Mouse (Mus musculus) heart, embryonic 11.5 days (tissue): ENCODE measurements around the gene Cpm. TPM values are rescaled to one million over a fixed set of nuclear protein-coding genes. Genes with fewer than 3 reads are reported as not detected.

Experiments used
- ATAC-seq: fragments of 200-750 bp; cut with Nextera tagmentation; replicated peaks from 2 replicates; pipeline ENCODE4 v1.8.0; 2017; ENCODE audit warnings: moderate library complexity; ENCODE audit not compliant: insufficient number of reproducible peaks, low FRiP score, low TSS enrichment
- H3K27ac ChIP-seq: fragments of 300-500 bp; sonication (generic); 2 replicates; pipeline ENCODE4 v1.5.1; 2014; ENCODE audit warnings: mild to moderate bottlenecking, low read depth, low read length
- H3K27me3 ChIP-seq: fragments of 300-500 bp; sonication (generic); 2 replicates; pipeline ENCODE4 v1.6.1; 2014; ENCODE audit warnings: mild to moderate bottlenecking, low read length, mixed read lengths; ENCODE audit not compliant: control insufficient read depth, insufficient read depth
- H3K36me3 ChIP-seq: fragments of 300-500 bp; sonication (generic); 2 replicates; pipeline ENCODE4 v1.6.1; 2014; ENCODE audit warnings: mild to moderate bottlenecking, low read length, moderate library complexity, mixed read lengths; ENCODE audit not compliant: control insufficient read depth, insufficient read depth
- H3K4me1 ChIP-seq: fragments of 300-500 bp; sonication (generic); 2 replicates; pipeline ENCODE4 v1.6.1; 2014; ENCODE audit warnings: low read length; ENCODE audit not compliant: control insufficient read depth, insufficient read depth
- H3K4me2 ChIP-seq: fragments of 300-500 bp; sonication (generic); 2 replicates; pipeline ENCODE4 v1.6.1; 2014; ENCODE audit warnings: mild to moderate bottlenecking, moderate library complexity
- H3K4me3 ChIP-seq: fragments of 300-500 bp; sonication (generic); 2 replicates; pipeline ENCODE4 v1.5.1; 2014; ENCODE audit warnings: low read depth, low read length
- H3K9ac ChIP-seq: fragments of 300-500 bp; sonication (generic); 2 replicates; pipeline ENCODE4 v1.6.1; 2014; ENCODE audit warnings: mild to moderate bottlenecking, low read depth, low read length, moderate library complexity
- H3K9me3 ChIP-seq: fragments of 300-500 bp; sonication (generic); replicated peaks from 2 replicates; pipeline ENCODE4 v1.6.1; 2016; ENCODE audit warnings: low read length; ENCODE audit not compliant: control insufficient read depth
- WGBS: fragments of 180-500 bp; shearing (Covaris S2); extraction: QIAGEN DNeasy Blood & Tissue Kit; methylation state at CpG from one replicate; pipeline ENCODE4 v1.1.7; 2014; ENCODE audit not compliant: insufficient replicate concordance; 5-methylcytosine and 5-hydroxymethylcytosine counted together
- polyA plus RNA-seq: library from polyadenylated mRNA; unstranded; fragments of >200 nt; fragmentation: Nextera tagmentation; extraction: Ambion mirVana; gene quantifications from 2 replicates; pipeline ENCODE4 v1.2.1, GENCODE M21; 2014

Gene Cpm
- polyA plus RNA-seq, 1 experiment from 2014 or later, result 4.1 TPM

- no peak overlapping the region for H3K9ac ChIP-seq
- no peak overlapping the region for H3K27ac ChIP-seq
- no peaks in the 10 kb centered on the region for H3K9me3 ChIP-seq
- H3K27me3 ChIP-seq, result no peaks in the 10 kb centered on the region
- no peak for ATAC-seq
- H3K4me3 ChIP-seq, result no peak overlapping the region
- WGBS, result 79% methylated on average over 4 of the region's 4 CpGs
- no peaks in the 10 kb centered on the region for H3K36me3 ChIP-seq
- H3K4me2 ChIP-seq, result no peak overlapping the region
- H3K4me1 ChIP-seq, result no peaks in the 10 kb centered on the region
Observed at GRCm38 (mm10) chr10:117620530-117620929, 8.8 kb upstream of the Cpm start.

GRCm38 (mm10) chr10:117620934-117621501 is 8.3 kb upstream of the Cpm start:
- H3K4me2 ChIP-seq, result no peak overlapping the region
- H3K9me3 ChIP-seq, result no peaks in the 10 kb centered on the region
- H3K27ac ChIP-seq, result no peak overlapping the region
- no peaks in the 10 kb centered on the region for H3K36me3 ChIP-seq
- WGBS, result 70% methylated on average over 3 of the region's 3 CpGs
- no peak overlapping the region for H3K4me3 ChIP-seq
- no peak for ATAC-seq
- no peaks in the 10 kb centered on the region for H3K27me3 ChIP-seq
- no peak overlapping the region for H3K9ac ChIP-seq
- no peaks in the 10 kb centered on the region for H3K4me1 ChIP-seq

GRCm38 (mm10) chr10:117621616-117622533 is 7.4 kb upstream of the Cpm start:
- 85% methylated on average over 12 of the region's 12 CpGs for WGBS
- Histone ChIP-seq H3K4me3 (no peak overlapping the region), H3K4me1 (no peaks in the 10 kb centered on the region), H3K9me3 (no peaks in the 10 kb centered on the region), H3K27me3 (no peaks in the 10 kb centered on the region; the same call in 1 of the 2 replicates), H3K9ac (no peak overlapping the region), H3K4me2 (no peak overlapping the region), H3K36me3 (no peaks in the 10 kb centered on the region), H3K27ac (no peak overlapping the region)
- ATAC-seq, result no peak

- H3K4me1 ChIP-seq, result no peaks in the 10 kb centered on the region
- H3K4me3 ChIP-seq, result no peak overlapping the region
- H3K9ac ChIP-seq, result no peak overlapping the region
- H3K4me2 ChIP-seq, result no peak overlapping the region
- no peaks in the 10 kb centered on the region for H3K9me3 ChIP-seq
- ATAC-seq, result no peak
- H3K27me3 ChIP-seq, result peaks cover 13% of the 10 kb centered on the region
- H3K27ac ChIP-seq, result no peak overlapping the region
- no peaks in the 10 kb centered on the region for H3K36me3 ChIP-seq
Observed at GRCm38 (mm10) chr10:117623358-117623757, 5.9 kb upstream of the Cpm start.

- Histone ChIP-seq H3K4me1 (peaks cover 4% of the 10 kb centered on the region; the same call in 1 of the 2 replicates), H3K4me2 (no peak overlapping the region), H3K27me3 (peaks cover 21% of the 10 kb centered on the region), H3K36me3 (no peaks in the 10 kb centered on the region), H3K27ac (no peak overlapping the region), H3K9me3 (no peaks in the 10 kb centered on the region), H3K9ac (no peak overlapping the region), H3K4me3 (no peak overlapping the region)
- ATAC-seq, result no peak
- 53% methylated on average over 3 of the region's 3 CpGs for WGBS
Observed at GRCm38 (mm10) chr10:117624222-117624621, 5.1 kb upstream of the Cpm start.

GRCm38 (mm10) chr10:117624655-117625497 is 4.4 kb upstream of the Cpm start:
- H3K27me3 ChIP-seq, result peaks cover 24% of the 10 kb centered on the region
- H3K9ac ChIP-seq, result no peak overlapping the region
- no peaks in the 10 kb centered on the region for H3K36me3 ChIP-seq
- peaks cover 4% of the 10 kb centered on the region; the same call in 1 of the 2 replicates for H3K4me1 ChIP-seq
- 68% methylated on average over 9 of the region's 9 CpGs for WGBS
- ATAC-seq, result no peak
- H3K4me2 ChIP-seq, result no peak overlapping the region
- H3K9me3 ChIP-seq, result no peaks in the 10 kb centered on the region
- H3K27ac ChIP-seq, result no peak overlapping the region
- H3K4me3 ChIP-seq, result no peak overlapping the region

- Histone ChIP-seq H3K27ac (no peak overlapping the region), H3K9ac (no peak overlapping the region), H3K4me3 (no peak overlapping the region), H3K27me3 (peaks cover 32% of the 10 kb centered on the region), H3K36me3 (no peaks in the 10 kb centered on the region), H3K9me3 (no peaks in the 10 kb centered on the region), H3K4me2 (no peak overlapping the region), H3K4me1 (peaks cover 4% of the 10 kb centered on the region; the same call in 1 of the 2 replicates)
- no peak for ATAC-seq
- WGBS, result 73% methylated on average over 8 of the region's 9 CpGs
Observed at GRCm38 (mm10) chr10:117625500-117626296, 3.6 kb upstream of the Cpm start.

GRCm38 (mm10) chr10:117626297-117626613 is 3.0 kb upstream of the Cpm start:
- no peak overlapping the region for H3K4me2 ChIP-seq

More at GRCm38 (mm10) chr10:117626297-117626613, 3.0 kb upstream of the Cpm start:
- Histone ChIP-seq H3K9ac (no peak overlapping the region), H3K27me3 (peaks cover 35% of the 10 kb centered on the region), H3K4me3 (no peak overlapping the region), H3K9me3 (no peaks in the 10 kb centered on the region), H3K36me3 (no peaks in the 10 kb centered on the region), H3K27ac (no peak overlapping the region), H3K4me1 (peaks cover 4% of the 10 kb centered on the region; the same call in 1 of the 2 replicates)
- WGBS, result 80% methylated on average over 3 of the region's 3 CpGs
- ATAC-seq, result no peak
